Mouse (Mus musculus): ENCODE results near the gene Gstcd.

Gstcd gene

GRCm38 (mm10) chr3:133007250-133007649 lies 84.6 kb downstream of the Gstcd start:
- no peak for DNase-seq

- DNase-seq = no peak
Observed at GRCm38 (mm10) chr3:132996299-132996698, 95.5 kb downstream of the Gstcd start.

- DNase-seq = no peak
Observed at GRCm38 (mm10) chr3:132995904-132996267, 95.9 kb downstream of the Gstcd start.

- DNase-seq = no peak
Observed at GRCm38 (mm10) chr3:132995172-132995903, 96.5 kb downstream of the Gstcd start.

- DNase-seq = no peak
Observed at GRCm38 (mm10) chr3:132986188-132986587, 105.6 kb downstream of the Gstcd start.

- DNase-seq = no peak
Observed at GRCm38 (mm10) chr3:132983845-132984485, 107.9 kb downstream of the Gstcd start.

GRCm38 (mm10) chr3:132981968-132982367 lies 109.9 kb downstream of the Gstcd start:
- no peak for DNase-seq

GRCm38 (mm10) chr3:132979781-132980461 lies 111.9 kb downstream of the Gstcd start:
- no peak for DNase-seq

GRCm38 (mm10) chr3:132966255-132966654 lies 125.6 kb downstream of the Gstcd start:
- DNase-seq = no peak

- DNase-seq = no peak
Observed at GRCm38 (mm10) chr3:132964715-132965507, 126.9 kb downstream of the Gstcd start.

- DNase-seq = no peak
Observed at GRCm38 (mm10) chr3:132962631-132963361, 129.0 kb downstream of the Gstcd start.

- DNase-seq = no peak
Observed at GRCm38 (mm10) chr3:132950529-132950880, 141.3 kb downstream of the Gstcd start.

GRCm38 (mm10) chr3:132949791-132950528 lies 141.9 kb downstream of the Gstcd start, which contains the start of gene Npnt:
Gene Npnt, minus strand, starts transcription at chr3:132950291.
- DNase-seq = peak; percentile 27 to 39

GRCm38 (mm10) chr3:132949380-132949790 lies 142.4 kb downstream of the Gstcd start:
- peak in 1 of 2 experiments; percentile 34 for DNase-seq

GRCm38 (mm10) chr3:132948298-132948795 lies 143.5 kb downstream of the Gstcd start:
- no peak for DNase-seq

- peak in 1 of 2 experiments; percentile 21 for DNase-seq
Observed at GRCm38 (mm10) chr3:132946086-132946485, 145.7 kb downstream of the Gstcd start.

- no peak for DNase-seq
Observed at GRCm38 (mm10) chr3:132945669-132946068, 146.2 kb downstream of the Gstcd start.

- peak; percentile 40 to 63 for DNase-seq
Observed at GRCm38 (mm10) chr3:132944609-132945008, 147.2 kb downstream of the Gstcd start.

GRCm38 (mm10) chr3:132944193-132944592 lies 147.6 kb downstream of the Gstcd start:
- DNase-seq = peak in 1 of 2 experiments; percentile 22

- DNase-seq = no peak
Observed at GRCm38 (mm10) chr3:132942778-132943177, 149.1 kb downstream of the Gstcd start.
